ENCODE assay signal across 18 mouse cellular contexts in the genomic region with DNA sequence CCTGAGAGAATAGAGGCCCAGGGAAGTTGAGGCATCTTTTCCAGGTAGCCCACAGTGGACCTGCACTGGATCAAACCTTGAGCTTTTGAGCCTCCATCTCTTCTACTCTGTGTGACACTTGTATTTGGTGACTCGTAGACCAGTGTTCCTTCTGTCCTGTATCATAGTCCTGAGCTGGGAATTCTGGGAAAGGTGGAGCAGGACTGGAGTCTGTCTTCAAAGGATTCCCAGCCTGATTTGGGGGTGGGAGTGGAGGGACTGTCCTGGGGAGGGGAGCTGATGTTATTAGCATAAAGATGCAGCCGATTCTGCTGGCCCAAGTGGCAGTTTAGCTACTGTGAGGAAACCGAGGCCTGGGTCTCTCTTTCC. TPM values are rescaled to one million over a fixed set of nuclear protein-coding genes. Genes with fewer than 3 reads are reported as not detected.
DNase-seq lines count a peak whose midpoint lies in the region; ATAC-seq lines count a peak whose summit lies in the region.
"Had no signal": no experiment of that assay in that cellular context is flagged by ENCODE, and none has a peak within 500 bp of the region (broad histone marks: within the 10 kb centered on the region; RNA-seq: fewer than 3 reads in every experiment).

No protein-coding gene starts in this region.

- no peaks in the 10 kb centered on the region for H3K36me3 ChIP-seq in heart, embryonic 14.5 days (ENCODE audit: control insufficient read depth, insufficient read depth, low read length)
- H3K36me3 ChIP-seq in neural tube, embryonic 13.5 days = no peaks in the 10 kb centered on the region
- no peaks in the 10 kb centered on the region for H3K36me3 ChIP-seq in hindbrain, embryonic 14.5 days (replicated peaks; ENCODE audit: control insufficient read depth, insufficient read depth)
- H3K36me3 ChIP-seq: embryonic facial prominence, embryonic 10.5 days; kidney, embryonic 15.5 days had no signal

- no peak for DNase-seq in heart, postnatal 25 days (ENCODE audit: low spot score)
- no peak for DNase-seq in neural tube, embryonic 10.5 days (ENCODE audit: extremely low spot score, low spot score)
- no peak for DNase-seq in hindbrain, embryonic 14.5 days (ENCODE audit: low spot score)
- no peak for DNase-seq in adrenal gland, postnatal 10 days
- DNase-seq: adrenal gland, adult 2 months; cerebellum, adult 9-10 months; kidney, postnatal 4 days; layer of hippocampus, adult 9-11 months; liver; lung, postnatal 10 days had no signal

- peaks cover 19 to 25% of the 10 kb centered on the region in 2 experiments for H3K4me1 ChIP-seq in heart, embryonic 14.5 days (ENCODE audit: control insufficient read depth in 2 of 2, insufficient read depth in 2 of 2, low read length in 2 of 2)
- H3K4me1 ChIP-seq in neural tube, embryonic 13.5 days (replicated peaks) = peaks cover 39% of the 10 kb centered on the region
- H3K4me1 ChIP-seq in hindbrain, embryonic 14.5 days (replicated peaks; ENCODE audit: control insufficient read depth, insufficient read depth, low read length) = peaks cover 22% of the 10 kb centered on the region; the same call in 1 of the 2 replicates

- H3K4me3 ChIP-seq in heart, embryonic 14.5 days (ENCODE audit: control insufficient read depth in 1 of 2, insufficient read depth in 1 of 2, low read depth in 1 of 2, low read length in 2 of 2) = no peak overlapping the region
- no peak overlapping the region for H3K4me3 ChIP-seq in neural tube, embryonic 13.5 days
- no peak overlapping the region for H3K4me3 ChIP-seq in hindbrain, embryonic 14.5 days (replicated peaks; ENCODE audit: low read length)
- H3K4me3 ChIP-seq: embryonic facial prominence, embryonic 10.5 days; kidney, embryonic 15.5 days; left cerebral cortex, adult 2 months had no signal

- H3K27ac ChIP-seq in heart, embryonic 14.5 days (replicated peaks in 1 of 2; ENCODE audit: control insufficient read depth in 1 of 2, insufficient read depth in 1 of 2, low read depth in 2 of 2, low read length in 2 of 2) = peak overlapping the region; percentile 21 to 55; a peak in 2 of 4 replicates
- peak overlapping the region; percentile 47 for H3K27ac ChIP-seq in neural tube, embryonic 13.5 days (replicated peaks)
- peak overlapping the region; percentile 72 for H3K27ac ChIP-seq in hindbrain, embryonic 14.5 days
- H3K27ac ChIP-seq: embryonic facial prominence, embryonic 10.5 days; kidney, embryonic 15.5 days; left cerebral cortex, adult 2 months; stomach, postnatal 0 days had no signal

- H3K9ac ChIP-seq in heart, embryonic 14.5 days (ENCODE audit: low read length) = no peak overlapping the region
- H3K9ac ChIP-seq in neural tube, embryonic 13.5 days = no peak overlapping the region
- H3K9ac ChIP-seq in hindbrain, embryonic 14.5 days = no peak overlapping the region
- H3K9ac ChIP-seq: kidney, embryonic 15.5 days had no signal

- H3K4me2 ChIP-seq in heart, embryonic 14.5 days (ENCODE audit: low read length) = no peak overlapping the region
- no peak overlapping the region for H3K4me2 ChIP-seq in neural tube, embryonic 13.5 days
- no peak overlapping the region for H3K4me2 ChIP-seq in hindbrain, embryonic 14.5 days (replicated peaks)
- H3K4me2 ChIP-seq: kidney, embryonic 15.5 days had no signal

- intact Hi-C loops in heart, postnatal 25 days (cut with DNase I) = no loop called here

- H3K27me3 ChIP-seq in heart, embryonic 14.5 days (ENCODE audit: control insufficient read depth, insufficient read depth, low read length) = no peaks in the 10 kb centered on the region
- H3K27me3 ChIP-seq in neural tube, embryonic 13.5 days = no peaks in the 10 kb centered on the region; the same call in 1 of the 2 replicates
- H3K27me3 ChIP-seq in hindbrain, embryonic 14.5 days (ENCODE audit: control insufficient read depth, insufficient read depth, low read length) = no peaks in the 10 kb centered on the region

- WGBS in heart, embryonic 14.5 days = 74% methylated on average over 3 of the region's 3 CpGs
- 62% methylated on average over 3 of the region's 3 CpGs for WGBS in neural tube, embryonic 13.5 days
- 57% methylated on average over 3 of the region's 3 CpGs for WGBS in hindbrain, embryonic 14.5 days

- no peak for ATAC-seq in heart, embryonic 14.5 days (ENCODE audit: insufficient number of reproducible peaks, insufficient read depth, low FRiP score, low read depth)
- ATAC-seq in neural tube, embryonic 13.5 days (ENCODE audit: low read depth) = no peak
- no peak; the same call in 1 of the 2 replicates for ATAC-seq in hindbrain, embryonic 14.5 days (ENCODE audit: low FRiP score)
- ATAC-seq in megakaryocyte progenitor cell, adult 5-6 weeks (replicated peaks; ENCODE audit: poor library complexity) = no peak
- ATAC-seq: intestine, postnatal 0 days had no signal

- H3K9me3 ChIP-seq in heart, embryonic 14.5 days (ENCODE audit: control insufficient read depth, low read length) = no peaks in the 10 kb centered on the region
- H3K9me3 ChIP-seq in neural tube, embryonic 13.5 days = no peaks in the 10 kb centered on the region
- H3K9me3 ChIP-seq in hindbrain, embryonic 14.5 days (ENCODE audit: control insufficient read depth, low read length) = no peaks in the 10 kb centered on the region
- H3K9me3 ChIP-seq: embryonic facial prominence, embryonic 10.5 days; kidney, embryonic 15.5 days had no signal

RNA-seq across cellular contexts. Expression of gene Mdga1, which starts 50.4 kb away (rescaled TPM):
- 6.3 and 6.6 TPM in 2 replicates for polyA plus RNA-seq in heart, embryonic 14.5 days (2014; fragmentation: Nextera tagmentation; extraction: Ambion mirVana)
- total RNA-seq in heart, postnatal 25 days (2021) = 10 to 100 TPM; 14.0 to 18.3 TPM
- polyA plus RNA-seq in neural tube, embryonic 13.5 days (2015; fragmentation: Nextera tagmentation; extraction: Ambion mirVana) = 9.0 and 10.2 TPM in 2 replicates
- 17.0 and 17.6 TPM in 2 replicates for polyA plus RNA-seq in hindbrain, embryonic 14.5 days (2014; fragmentation: Nextera tagmentation; extraction: Ambion mirVana)
- total RNA-seq in adrenal gland, postnatal 10 days (2021) = 1 to 10 TPM; 3.1 to 4.2 TPM
- 4.9 and 8.3 TPM in 2 replicates for total RNA-seq in megakaryocyte progenitor cell, adult 5-6 weeks (2015)
- 2.3 and 3.7 TPM in 2 replicates for total RNA-seq in megakaryocyte progenitor cell, adult 5-6 weeks (2017)
